Mouse (Mus musculus): ENCODE measurements around the gene Carf. TPM values are rescaled to one million over a fixed set of nuclear protein-coding genes. Genes with fewer than 3 reads are reported as not detected.

The Carf gene
- polyA plus RNA-seq (2017; shearing (Covaris generic)), result 4.3 TPM

DNA sequence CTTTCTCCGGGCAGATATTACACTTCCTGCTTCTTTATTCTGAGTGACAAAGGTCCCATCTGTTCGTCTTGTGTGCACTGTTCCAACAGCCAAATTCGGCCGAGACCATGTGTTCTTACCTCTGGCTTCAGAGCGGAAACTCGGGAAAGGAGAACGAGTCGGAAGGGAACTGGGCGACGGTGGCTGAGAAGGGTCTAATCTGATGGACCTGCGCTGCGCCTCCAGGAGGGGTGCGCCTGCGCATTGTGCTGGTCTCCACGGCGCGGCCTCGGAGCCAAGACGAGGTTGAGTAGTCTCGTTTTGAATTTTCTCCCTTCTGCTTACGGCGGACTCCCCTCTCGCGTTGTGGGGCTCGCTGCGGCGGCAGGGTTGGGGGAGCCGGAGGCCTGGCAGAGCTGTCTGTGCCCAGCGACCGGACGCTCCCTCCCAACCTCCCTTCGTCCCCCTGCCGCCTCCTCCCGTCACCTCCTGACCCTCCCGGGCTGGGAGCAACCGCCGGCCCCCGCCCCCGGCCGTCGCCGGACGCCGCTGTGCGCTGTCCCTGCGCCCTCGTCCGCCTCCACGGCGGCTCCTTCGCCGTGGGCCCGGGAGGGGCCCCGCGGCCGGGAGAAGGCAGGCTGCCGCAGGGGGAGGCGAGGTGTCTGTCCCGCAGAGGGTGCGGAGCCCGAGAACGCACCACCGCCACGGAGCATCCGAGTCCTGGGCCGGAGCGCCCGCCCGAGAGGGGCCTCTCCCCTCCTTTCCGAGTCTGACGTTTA lies at the start of gene Carf, which contains the start of gene Wdr12:
Gene Carf, plus strand, starts transcription at position 224 of the 758 bp plus-strand sequence.
Gene Wdr12, minus strand, starts transcription at position 622 of the 758 bp plus-strand sequence.

DNA sequence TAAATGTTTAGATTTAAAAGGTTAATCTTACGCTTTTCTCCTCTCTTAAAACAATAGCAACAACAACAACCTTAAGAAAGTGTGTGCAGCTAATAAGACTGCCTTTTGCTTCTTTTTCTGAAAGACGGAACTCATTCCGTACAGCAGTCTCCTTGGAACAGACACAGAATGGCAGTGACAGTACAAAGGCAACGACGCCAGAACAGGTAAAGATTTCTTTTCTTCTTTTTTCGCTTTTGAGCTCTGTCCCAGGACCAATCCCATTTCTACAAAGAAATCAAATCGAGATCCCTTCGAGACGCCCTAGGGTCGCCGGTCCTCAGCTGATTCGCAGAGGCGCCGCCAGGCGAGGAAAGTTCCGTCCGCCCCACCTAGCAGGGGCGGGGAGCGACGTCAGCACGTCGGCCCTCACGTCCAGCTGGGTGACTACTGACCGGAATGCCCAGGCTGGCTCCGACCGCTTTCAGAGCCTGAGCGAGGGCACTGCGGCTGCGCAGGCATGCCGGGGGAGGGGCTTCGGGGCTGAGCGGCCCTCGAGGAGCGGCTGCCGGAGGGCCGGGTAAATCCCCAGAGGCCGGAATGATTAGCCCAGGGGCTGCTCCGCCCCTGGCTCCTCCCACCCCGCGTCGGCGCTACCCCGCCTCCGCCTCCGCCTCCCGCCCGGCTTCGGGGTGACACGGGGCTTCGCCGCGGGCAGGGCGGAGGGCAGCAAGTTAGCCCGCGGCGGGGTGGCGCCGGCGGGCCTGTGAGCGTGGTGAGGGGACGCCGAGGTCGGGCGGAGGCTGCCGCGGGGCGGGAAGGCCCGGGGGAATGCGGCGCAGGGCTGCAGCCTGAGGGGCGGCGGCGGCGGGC lies 82.1 kb downstream of the Carf start, which contains the start of gene Nbeal1:
Gene Nbeal1, plus strand, starts transcription at position 668 of the 852 bp plus-strand sequence.

Other genes starting within 250 kb of the Carf start
- 89.1 TPM for gene Fam117b, start 185.2 kb upstream of the Carf start, polyA plus RNA-seq (2017; shearing (Covaris generic))
- gene Ica1l, start 55.1 kb upstream of the Carf start, polyA plus RNA-seq (2017; shearing (Covaris generic)), result 0.20 TPM
- 58.2 TPM for gene Wdr12, start 398 bp downstream of the Carf start, polyA plus RNA-seq (2017; shearing (Covaris generic))
- gene Nbeal1, start 82.4 kb downstream of the Carf start, polyA plus RNA-seq (2017; shearing (Covaris generic)), result 13.5 TPM
- gene Cyp20a1, start 245.1 kb downstream of the Carf start, polyA plus RNA-seq (2017; shearing (Covaris generic)), result 7.2 TPM

All from naive thymus-derived CD4-positive, alpha-beta T cell, adult 5 months (primary cell).